Comparison of ENCODE assay signal across 14 mouse cellular contexts in the genomic region with DNA sequence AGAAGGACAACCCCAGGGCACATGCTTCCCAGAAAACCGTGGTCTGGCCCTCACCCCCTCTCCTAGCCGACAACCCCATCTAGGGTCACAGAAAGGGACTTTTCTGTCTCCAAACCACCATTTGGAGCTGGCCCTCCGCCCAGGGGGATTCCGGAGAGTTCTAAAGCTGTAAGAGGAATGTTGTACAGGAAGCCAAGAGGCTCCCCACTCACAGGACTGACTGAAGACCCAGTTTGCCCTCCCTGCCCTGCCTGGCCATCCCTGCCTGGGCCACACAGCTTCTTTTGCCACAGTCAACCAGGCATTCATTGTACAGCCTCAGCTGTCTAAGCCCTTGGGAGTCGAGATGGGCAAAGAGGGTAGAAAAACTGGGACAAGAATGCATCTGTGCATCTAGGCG. TPM values are rescaled to one million over a fixed set of nuclear protein-coding genes. Genes with fewer than 3 reads are reported as not detected.
DNase-seq lines count a peak whose midpoint lies in the region; ATAC-seq and TF ChIP-seq lines count a peak whose summit lies in the region.
"Had no signal": no experiment of that assay in that cellular context is flagged by ENCODE, and none has a peak within 500 bp of the region (broad histone marks: within the 10 kb centered on the region; RNA-seq: fewer than 3 reads in every experiment).

No protein-coding gene starts in this region.

- peak; percentile 16; the same call in 1 of the 2 replicates for ATAC-seq in forebrain, postnatal 0 days
- ATAC-seq in forebrain, embryonic 13.5 days = no peak
- no peak for ATAC-seq in kidney, embryonic 16.5 days (ENCODE audit: low FRiP score, low TSS enrichment)
- ATAC-seq in stomach, postnatal 0 days (ENCODE audit: low FRiP score, low TSS enrichment) = no peak; the same call in 1 of the 2 replicates
- ATAC-seq: forebrain, embryonic 14.5 days had no signal

- H3K9ac ChIP-seq in forebrain, postnatal 0 days = no peak overlapping the region
- no peak overlapping the region for H3K9ac ChIP-seq in forebrain, embryonic 13.5 days
- H3K9ac ChIP-seq in kidney, embryonic 16.5 days (replicated peaks; ENCODE audit: low read length) = no peak overlapping the region
- peak overlapping the region; percentile 31; the same call in 1 of the 2 replicates for H3K9ac ChIP-seq in stomach, postnatal 0 days (ENCODE audit: low read length)

- H3K36me3 ChIP-seq in forebrain, postnatal 0 days (ENCODE audit: insufficient read depth) = no peaks in the 10 kb centered on the region
- H3K36me3 ChIP-seq in forebrain, embryonic 13.5 days (ENCODE audit: poor library complexity, severe bottlenecking) = no peaks in the 10 kb centered on the region
- no peaks in the 10 kb centered on the region; the same call in 1 of the 2 replicates for H3K36me3 ChIP-seq in kidney, embryonic 16.5 days (ENCODE audit: insufficient read depth, low read length)
- no peaks in the 10 kb centered on the region for H3K36me3 ChIP-seq in stomach, postnatal 0 days (ENCODE audit: control insufficient read depth, insufficient read depth, low read length)

- DNase-seq in forebrain, postnatal 0 days = no peak
- DNase-seq in kidney, postnatal 4 days = peak; percentile 73 to 82
- peak; percentile 74 for DNase-seq in testis, postnatal 10 days (ENCODE audit: low spot score)
- DNase-seq in testis, postnatal 14 days (ENCODE audit: low spot score) = no peak
- no peak for DNase-seq in stomach, postnatal 0 days (ENCODE audit: low spot score)
- no peak for DNase-seq in heart, adult 18-20 months
- DNase-seq: B cell, adult 2 months; cerebellum, adult 9-10 months; heart, postnatal 14 days; right cerebral cortex, postnatal 14 days had no signal

- no peak overlapping the region for H3K27ac ChIP-seq in forebrain, postnatal 0 days (ENCODE audit: low read depth, low read length)
- no peak overlapping the region for H3K27ac ChIP-seq in forebrain, embryonic 13.5 days
- no peak overlapping the region; the same call in 1 of the 2 replicates for H3K27ac ChIP-seq in kidney, embryonic 16.5 days (ENCODE audit: low read length)
- H3K27ac ChIP-seq in stomach, postnatal 0 days (replicated peaks) = peak overlapping the region; percentile 35; the same call in 1 of the 2 replicates

- TF ChIP-seq CTCF in forebrain, postnatal 0 days (IDR thresholded peaks at IDR 0.05; ENCODE audit: low read depth) = no peak
- no peak for TF ChIP-seq CTCF in stomach, postnatal 0 days (IDR thresholded peaks at IDR 0.05; ENCODE audit: low read depth)

- TF ChIP-seq EP300 in stomach, postnatal 0 days (optimal IDR thresholded peaks at IDR 0.05) = no peak

- no peaks in the 10 kb centered on the region for H3K27me3 ChIP-seq in forebrain, postnatal 0 days (ENCODE audit: insufficient read depth, low read length)
- no peaks in the 10 kb centered on the region for H3K27me3 ChIP-seq in forebrain, embryonic 13.5 days
- H3K27me3 ChIP-seq in kidney, embryonic 16.5 days (ENCODE audit: insufficient read depth, low read length) = no peaks in the 10 kb centered on the region
- no peaks in the 10 kb centered on the region for H3K27me3 ChIP-seq in stomach, postnatal 0 days (ENCODE audit: control insufficient read depth, insufficient read depth, low read length)

- 57% methylated on average over 6 of the region's 6 CpGs for WGBS in forebrain, postnatal 0 days
- WGBS in forebrain, embryonic 13.5 days = 65% methylated on average over 6 of the region's 6 CpGs
- WGBS in kidney, embryonic 16.5 days = 62% methylated on average over 6 of the region's 6 CpGs
- WGBS in stomach, postnatal 0 days = 51% methylated on average over 6 of the region's 6 CpGs

- H3K4me2 ChIP-seq in forebrain, postnatal 0 days (ENCODE audit: low read depth) = no peak overlapping the region
- H3K4me2 ChIP-seq in forebrain, embryonic 13.5 days = no peak overlapping the region
- H3K4me2 ChIP-seq in kidney, embryonic 16.5 days (replicated peaks; ENCODE audit: low read depth, low read length) = no peak overlapping the region
- H3K4me2 ChIP-seq in stomach, postnatal 0 days (replicated peaks; ENCODE audit: low read depth) = no peak overlapping the region

- H3K4me3 ChIP-seq in forebrain, postnatal 0 days (ENCODE audit: low read depth, low read length) = no peak overlapping the region
- no peak overlapping the region for H3K4me3 ChIP-seq in forebrain, embryonic 13.5 days
- no peak overlapping the region for H3K4me3 ChIP-seq in kidney, embryonic 16.5 days (ENCODE audit: low read length)
- H3K4me3 ChIP-seq in stomach, postnatal 0 days (ENCODE audit: low read depth, low read length) = no peak overlapping the region

- H3K9me3 ChIP-seq in forebrain, postnatal 0 days (ENCODE audit: low read length) = no peaks in the 10 kb centered on the region
- no peaks in the 10 kb centered on the region for H3K9me3 ChIP-seq in forebrain, embryonic 13.5 days (replicated peaks)
- no peaks in the 10 kb centered on the region for H3K9me3 ChIP-seq in kidney, embryonic 16.5 days (ENCODE audit: low read length)
- H3K9me3 ChIP-seq in stomach, postnatal 0 days (ENCODE audit: control insufficient read depth, low read length) = no peaks in the 10 kb centered on the region
- H3K9me3 ChIP-seq: G1E had no signal

- no peaks in the 10 kb centered on the region for H3K4me1 ChIP-seq in forebrain, postnatal 0 days (ENCODE audit: insufficient read depth)
- H3K4me1 ChIP-seq in forebrain, embryonic 13.5 days = peaks cover 7% of the 10 kb centered on the region; the same call in 1 of the 2 replicates
- peaks cover 3% of the 10 kb centered on the region; the same call in 1 of the 2 replicates for H3K4me1 ChIP-seq in kidney, embryonic 16.5 days (ENCODE audit: insufficient read depth, low read length)
- no peaks in the 10 kb centered on the region for H3K4me1 ChIP-seq in stomach, postnatal 0 days (replicated peaks; ENCODE audit: control insufficient read depth, insufficient read depth)

RNA-seq across cellular contexts. Expression of a gene that starts 17.6 kb away (rescaled TPM):
- total RNA-seq in forebrain, postnatal 0 days (2014; rRNA removed) = 5.1 and 5.4 TPM in 2 replicates
- 7.1 and 9.9 TPM in 2 replicates for polyA plus RNA-seq in forebrain, postnatal 0 days (2015; fragmentation: Nextera tagmentation; extraction: Ambion mirVana)
- polyA plus RNA-seq in forebrain, embryonic 13.5 days (2015; fragmentation: Nextera tagmentation; extraction: Ambion mirVana) = 3.2 and 4.5 TPM in 2 replicates
- polyA plus RNA-seq in kidney, embryonic 16.5 days (2015; fragmentation: Nextera tagmentation; extraction: Ambion mirVana) = 5.4 TPM in 2 replicates
- 6.6 and 8.7 TPM in 2 replicates for polyA plus RNA-seq in stomach, postnatal 0 days (2015; fragmentation: Nextera tagmentation; extraction: Ambion mirVana)
- total RNA-seq in heart, adult 18-20 months (2021) = 1 to 10 TPM; 1.2 to 2.1 TPM

RNA-seq across cellular contexts. Expression of a gene that starts 56.9 kb away (rescaled TPM):
- total RNA-seq in forebrain, postnatal 0 days (2014; rRNA removed) = 103 and 119 TPM in 2 replicates
- 22.4 TPM in 2 replicates for polyA plus RNA-seq in forebrain, postnatal 0 days (2015; fragmentation: Nextera tagmentation; extraction: Ambion mirVana)
- 23.5 and 27.6 TPM in 2 replicates for polyA plus RNA-seq in forebrain, embryonic 13.5 days (2015; fragmentation: Nextera tagmentation; extraction: Ambion mirVana)
- 28.3 and 30.4 TPM in 2 replicates for polyA plus RNA-seq in kidney, embryonic 16.5 days (2015; fragmentation: Nextera tagmentation; extraction: Ambion mirVana)
- 7.9 and 8.0 TPM in 2 replicates for polyA plus RNA-seq in stomach, postnatal 0 days (2015; fragmentation: Nextera tagmentation; extraction: Ambion mirVana)
- total RNA-seq in heart, adult 18-20 months (2021) = 10 to 100 TPM; 37.7 to 39.5 TPM

Comparison
In these comparisons a context has a peak if more than half of its experiments do, and no peak if none do; other contexts are left out.
1. DNase-seq: peak in kidney, postnatal 4 days (2 of 2) and testis, postnatal 10 days (single experiment); none in forebrain, postnatal 0 days (single experiment), testis, postnatal 14 days (single experiment), stomach, postnatal 0 days (single experiment) and heart, adult 18-20 months (0 of 2).